Mouse (Mus musculus) liver, postnatal 0 days (tissue): ENCODE data around the gene Actr1b.

Experiments used
- CTCF ChIP-seq: sonication (generic); IDR thresholded peaks from 2 replicates; pipeline ENCODE4 v1.5.1; 2016; ENCODE audit warnings: antibody characterized with exemption, low read depth
- EP300 ChIP-seq: IDR thresholded peaks from 2 replicates; pipeline ENCODE4 v1.6.1; 2016; ENCODE audit warnings: antibody characterized with exemption, low read depth, mild to moderate bottlenecking

DNA sequence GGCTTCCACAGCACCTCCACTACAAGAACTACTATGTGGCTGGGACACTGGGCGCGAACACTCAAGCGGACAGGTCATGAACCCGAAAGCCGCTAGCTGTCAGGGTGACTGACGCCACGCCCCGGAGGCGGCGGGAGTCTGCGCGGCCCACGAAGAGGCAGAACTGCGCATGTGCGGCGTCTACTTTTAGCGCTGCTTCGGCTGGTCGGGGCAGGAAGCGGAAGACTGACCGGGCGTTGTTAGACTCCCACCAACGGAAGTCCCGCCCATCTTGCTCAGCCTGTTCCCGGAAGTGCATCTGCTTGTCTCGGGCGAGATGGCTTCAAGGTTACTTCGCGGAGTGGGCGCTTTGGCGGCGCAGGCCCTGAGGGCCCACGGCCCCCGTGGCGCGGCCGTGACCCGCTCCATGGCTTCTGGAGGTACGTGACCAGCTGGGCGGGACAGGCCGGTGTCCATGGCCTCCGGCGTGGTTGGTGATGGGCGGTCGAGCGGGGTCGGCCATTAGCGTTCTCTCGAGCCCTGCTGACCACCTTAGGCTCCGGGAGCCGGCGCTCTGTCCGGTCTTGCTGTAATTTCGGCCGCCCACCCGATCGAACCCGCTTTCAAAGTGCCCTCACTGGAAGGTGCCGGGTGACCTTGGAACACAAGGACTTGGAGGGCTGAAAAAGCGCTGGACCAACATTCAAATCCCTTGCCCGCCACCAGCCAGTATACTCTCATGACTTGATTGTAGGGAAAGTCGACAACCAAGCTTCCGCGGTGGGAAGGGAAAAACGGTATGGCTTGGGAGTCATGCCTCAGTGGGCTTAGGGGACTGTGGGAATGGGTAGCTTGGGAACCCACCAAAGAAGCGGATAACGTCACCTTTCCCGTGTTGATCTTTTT lies 22.7 kb downstream of the Actr1b start, which contains the start of gene Cox5b:
- TF ChIP-seq CTCF (no peak), EP300 (no peak)
